Mouse (Mus musculus): ENCODE results near the gene Ifitm5. TPM values are rescaled to one million over a fixed set of nuclear protein-coding genes. Genes with fewer than 3 reads are reported as not detected.

The Ifitm5 gene
- total and polyA plus RNA-seq, 2 experiments, result 0.55 to 1.0 TPM

DNA sequence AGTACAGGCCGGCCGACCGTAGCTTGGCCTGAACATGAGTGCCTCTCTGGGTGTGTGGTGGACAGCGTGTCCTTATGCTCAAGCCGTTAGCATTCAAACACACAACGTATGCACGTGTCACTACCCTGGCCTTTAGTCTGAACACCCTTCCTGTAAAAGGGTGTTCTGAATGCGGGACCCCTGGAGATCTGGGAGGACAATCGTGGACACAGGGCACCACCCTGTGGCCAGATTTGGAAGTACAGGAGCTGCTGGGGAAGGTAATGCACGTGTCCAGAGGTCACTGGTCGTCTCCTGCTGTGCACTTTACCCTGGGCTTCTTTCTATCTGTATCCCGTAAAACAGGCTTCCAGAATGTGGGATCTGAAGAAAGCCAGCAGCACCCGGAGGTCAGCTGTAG, 46.9 kb downstream of the Ifitm5 start:
- peak; percentile 88 for DNase-seq (ENCODE audit: extremely low read depth, low read depth, low spot score)
- peaks cover 2% of the 10 kb centered on the region; the same call in 1 of the 2 replicates for H3K36me3 ChIP-seq (ENCODE audit: control insufficient read depth, insufficient read depth, low read length)
- peaks cover 10% of the 10 kb centered on the region for H3K4me1 ChIP-seq (ENCODE audit: control insufficient read depth, insufficient read depth, low read length)
- peak overlapping the region; percentile 57; the same call in 1 of the 2 replicates for H3K27ac ChIP-seq (replicated peaks; ENCODE audit: insufficient read depth, low read depth, low read length)
- no peak for TF ChIP-seq POLR2A (IDR thresholded peaks at IDR 0.05; ENCODE audit: extremely low read depth, insufficient read depth, low read length)
- peak; percentile 81 for TF ChIP-seq CTCF (IDR thresholded peaks at IDR 0.05; ENCODE audit: low read depth, low read length)
- H3K27me3 ChIP-seq (ENCODE audit: control insufficient read depth, insufficient read depth, low read length), result no peaks in the 10 kb centered on the region
- peaks cover 5% of the 10 kb centered on the region; the same call in 1 of the 2 replicates for H3K79me2 ChIP-seq (ENCODE audit: control insufficient read depth, insufficient read depth, low read length)
- no peak overlapping the region for H3K9ac ChIP-seq (ENCODE audit: low read depth, low read length)
- H3K4me3 ChIP-seq (ENCODE audit: insufficient read depth, low read depth, low read length), result no peak overlapping the region
- WGBS, result 21% methylated on average over 13 of the region's 13 CpGs

DNA sequence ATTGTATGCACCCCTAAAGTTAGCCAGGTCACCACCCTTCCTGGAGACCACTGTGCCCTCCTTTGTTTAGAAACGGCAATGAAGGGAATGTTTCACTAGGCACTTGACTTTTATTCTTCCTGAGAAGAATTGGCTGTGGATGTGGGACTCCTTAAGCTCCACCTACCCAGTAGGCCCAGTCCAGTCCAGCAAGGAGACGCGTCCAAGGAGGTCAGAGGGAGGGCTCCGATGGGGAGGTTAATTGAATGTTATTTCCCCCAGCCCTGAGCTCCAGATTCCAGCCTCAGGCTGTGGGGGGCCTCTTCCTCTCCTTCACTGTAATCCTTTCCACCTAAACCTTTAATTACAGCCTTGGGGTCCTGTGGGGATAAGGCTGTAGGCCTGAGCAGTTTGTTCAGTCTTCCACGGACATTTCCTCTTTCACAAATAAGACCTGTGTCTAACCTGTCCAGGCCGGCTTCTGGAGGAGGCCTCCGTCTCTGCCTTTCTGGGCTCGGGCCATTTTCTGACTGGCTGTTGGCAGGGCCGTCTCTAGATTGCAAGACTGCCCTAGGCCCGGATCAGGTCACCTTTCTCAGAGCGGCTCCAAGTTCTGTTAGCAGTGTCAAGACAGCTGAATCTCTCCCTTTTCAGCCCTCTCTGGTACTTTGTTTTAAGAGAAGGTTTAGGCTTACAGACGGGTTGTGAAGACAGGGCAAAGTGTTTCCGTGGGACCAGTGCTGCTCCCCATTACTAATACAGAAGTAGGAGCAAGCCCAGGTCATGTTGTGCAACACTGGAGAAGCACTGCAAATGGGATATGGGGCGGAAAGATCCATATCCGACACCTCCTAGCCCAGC, 47.8 kb downstream of the Ifitm5 start:
- peaks cover 10% of the 10 kb centered on the region for H3K4me1 ChIP-seq (ENCODE audit: control insufficient read depth, insufficient read depth, low read length)
- H3K4me3 ChIP-seq (ENCODE audit: insufficient read depth, low read depth, low read length), result no peak overlapping the region
- peaks cover 3% of the 10 kb centered on the region; the same call in 1 of the 2 replicates for H3K36me3 ChIP-seq (ENCODE audit: control insufficient read depth, insufficient read depth, low read length)
- TF ChIP-seq CTCF (IDR thresholded peaks at IDR 0.05; ENCODE audit: low read depth, low read length), result no peak
- TF ChIP-seq POLR2A (IDR thresholded peaks at IDR 0.05; ENCODE audit: extremely low read depth, insufficient read depth, low read length), result no peak
- peak; percentile 77 for DNase-seq (ENCODE audit: extremely low read depth, low read depth, low spot score)
- H3K79me2 ChIP-seq (ENCODE audit: control insufficient read depth, insufficient read depth, low read length), result peaks cover 5% of the 10 kb centered on the region; the same call in 1 of the 2 replicates
- 41% methylated on average over 15 of the region's 15 CpGs for WGBS
- H3K27ac ChIP-seq (replicated peaks; ENCODE audit: insufficient read depth, low read depth, low read length), result peak overlapping the region; percentile 57
- H3K27me3 ChIP-seq (ENCODE audit: control insufficient read depth, insufficient read depth, low read length), result no peaks in the 10 kb centered on the region
- peak overlapping the region; percentile 20; the same call in 1 of the 2 replicates for H3K9ac ChIP-seq (ENCODE audit: low read depth, low read length)

DNA sequence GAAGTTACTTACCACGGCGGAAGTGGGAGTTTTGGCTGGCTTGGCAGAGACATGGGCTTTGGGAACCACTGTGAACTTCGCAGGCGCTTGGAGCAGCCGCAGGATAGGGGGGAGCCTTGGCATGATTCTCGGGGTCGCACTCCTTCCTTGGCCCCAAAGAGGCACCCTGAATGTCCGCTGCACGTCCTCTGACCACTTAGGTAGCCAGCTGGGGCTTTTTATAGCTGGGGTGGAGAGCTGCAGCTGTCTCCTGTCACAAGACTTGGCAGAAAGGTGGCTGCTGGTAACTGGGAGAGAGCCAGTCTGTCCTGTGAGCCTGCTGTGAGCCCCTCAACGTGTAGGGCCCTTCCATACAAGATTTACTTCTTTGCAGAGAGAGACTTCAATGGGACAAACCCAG, 49.9 kb downstream of the Ifitm5 start, which contains the start of gene Cox8b:
Gene Cox8b (minus strand): TSS at position 227 of the 400 bp plus-strand sequence.
- Histone ChIP-seq H3K27ac (replicated peaks; ENCODE audit: insufficient read depth, low read depth, low read length) (no peak within 1 kb of the TSS), H3K4me3 (ENCODE audit: insufficient read depth, low read depth, low read length) (no peak within 1 kb of the TSS), H3K9ac (ENCODE audit: low read depth, low read length) (no peak within 1 kb of the TSS), H3K36me3 (ENCODE audit: control insufficient read depth, insufficient read depth, low read length) (peaks cover 9% of the 10 kb centered on the region; the same call in 1 of the 2 replicates), H3K79me2 (ENCODE audit: control insufficient read depth, insufficient read depth, low read length) (no peaks in the 10 kb centered on the region), H3K4me1 (ENCODE audit: control insufficient read depth, insufficient read depth, low read length) (peaks cover 10% of the 10 kb centered on the region), H3K27me3 (ENCODE audit: control insufficient read depth, insufficient read depth, low read length) (no peaks in the 10 kb centered on the region)
- no peak for DNase-seq (ENCODE audit: extremely low read depth, low read depth, low spot score)
- WGBS, result 76% methylated on average over 10 of the region's 10 CpGs
- no peak for TF ChIP-seq POLR2A (IDR thresholded peaks at IDR 0.05; ENCODE audit: extremely low read depth, insufficient read depth, low read length)
- TF ChIP-seq CTCF (IDR thresholded peaks at IDR 0.05; ENCODE audit: low read depth, low read length), result no peak

DNA sequence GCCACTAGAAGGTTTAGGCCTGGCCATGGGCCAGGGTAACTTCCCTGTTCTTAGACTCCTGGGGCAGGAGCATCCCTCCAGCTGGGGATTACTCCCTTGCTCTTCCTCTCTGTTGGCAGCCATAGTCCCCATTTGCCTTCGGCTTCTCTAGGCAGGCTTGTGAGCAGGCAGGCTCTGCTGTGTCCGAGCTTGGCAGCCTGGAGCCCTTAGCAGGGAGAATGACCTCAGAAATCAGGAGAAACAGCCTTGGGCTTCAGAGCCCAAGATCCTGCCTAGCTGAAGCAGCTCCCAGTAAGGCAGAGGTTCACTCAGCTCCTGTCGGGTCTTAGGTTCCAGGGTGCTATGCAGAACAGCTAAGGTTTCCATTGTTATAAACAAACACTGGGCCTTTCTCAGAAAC, 51.0 kb downstream of the Ifitm5 start:
- DNase-seq (ENCODE audit: extremely low read depth, low read depth, low spot score), result no peak
- Histone ChIP-seq H3K27ac (replicated peaks; ENCODE audit: insufficient read depth, low read depth, low read length) (no peak overlapping the region), H3K27me3 (ENCODE audit: control insufficient read depth, insufficient read depth, low read length) (no peaks in the 10 kb centered on the region), H3K79me2 (ENCODE audit: control insufficient read depth, insufficient read depth, low read length) (no peaks in the 10 kb centered on the region), H3K36me3 (ENCODE audit: control insufficient read depth, insufficient read depth, low read length) (peaks cover 13% of the 10 kb centered on the region), H3K9ac (ENCODE audit: low read depth, low read length) (no peak overlapping the region), H3K4me3 (ENCODE audit: insufficient read depth, low read depth, low read length) (no peak overlapping the region), H3K4me1 (ENCODE audit: control insufficient read depth, insufficient read depth, low read length) (peaks cover 10% of the 10 kb centered on the region)
- TF ChIP-seq POLR2A (IDR thresholded peaks at IDR 0.05; ENCODE audit: extremely low read depth, insufficient read depth, low read length), result no peak
- no peak for TF ChIP-seq CTCF (IDR thresholded peaks at IDR 0.05; ENCODE audit: low read depth, low read length)
- 53% methylated on average over 3 of the region's 3 CpGs for WGBS

Other genes starting within 250 kb of the Ifitm5 start
- 3,097 and 4,003 TPM in 2 replicates for gene Cyp2e1, start 186.6 kb downstream of the Ifitm5 start, total RNA-seq (2014; rRNA removed)
- 2,786 and 2,859 TPM in 2 replicates for gene Cyp2e1, start 186.6 kb downstream of the Ifitm5 start, polyA plus RNA-seq (2012; rRNA removed)
- not detected in 2 replicates for gene Syce1, start 162.4 kb downstream of the Ifitm5 start, total RNA-seq (2014; rRNA removed)
- 0.07 TPM in 1 of 2 replicates, not detected in the other for gene Syce1, start 162.4 kb downstream of the Ifitm5 start, polyA plus RNA-seq (2012; rRNA removed)
- gene Zfp941, start 128.1 kb downstream of the Ifitm5 start, total RNA-seq (2014; rRNA removed), result 1.0 TPM in 2 replicates
- gene Zfp941, start 128.1 kb downstream of the Ifitm5 start, polyA plus RNA-seq (2012; rRNA removed), result 0.34 and 0.77 TPM in 2 replicates
- gene Urah, start 115.3 kb downstream of the Ifitm5 start, total RNA-seq (2014; rRNA removed), result 511 and 549 TPM in 2 replicates
- 1,037 and 1,096 TPM in 2 replicates for gene Urah, start 115.3 kb downstream of the Ifitm5 start, polyA plus RNA-seq (2012; rRNA removed)
- gene Scgb1c1, start 104.7 kb downstream of the Ifitm5 start, total RNA-seq (2014; rRNA removed), result 0.46 TPM in 1 of 2 replicates, not detected in the other
- gene Scgb1c1, start 104.7 kb downstream of the Ifitm5 start, polyA plus RNA-seq (2012; rRNA removed), result 1.0 TPM in 1 of 2 replicates, not detected in the other
- not detected in 2 replicates for gene Odf3, start 102.5 kb downstream of the Ifitm5 start, total RNA-seq (2014; rRNA removed)
- not detected in 2 replicates for gene Odf3, start 102.5 kb downstream of the Ifitm5 start, polyA plus RNA-seq (2012; rRNA removed)
- gene Gm45785, start 94.0 kb downstream of the Ifitm5 start, total RNA-seq (2014; rRNA removed), result 0.60 and 1.4 TPM in 2 replicates
- not detected in 2 replicates for gene Gm45785, start 94.0 kb downstream of the Ifitm5 start, polyA plus RNA-seq (2012; rRNA removed)
- gene Ric8a, start 93.3 kb downstream of the Ifitm5 start, total RNA-seq (2014; rRNA removed), result 17.5 and 20.3 TPM in 2 replicates
- 24.6 and 34.4 TPM in 2 replicates for gene Ric8a, start 93.3 kb downstream of the Ifitm5 start, polyA plus RNA-seq (2012; rRNA removed)
- gene Bet1l, start 92.7 kb downstream of the Ifitm5 start, total RNA-seq (2014; rRNA removed), result 15.0 and 15.4 TPM in 2 replicates
- 22.1 and 29.2 TPM in 2 replicates for gene Bet1l, start 92.7 kb downstream of the Ifitm5 start, polyA plus RNA-seq (2012; rRNA removed)
- 83.6 and 102 TPM in 2 replicates for gene Psmd13, start 68.3 kb downstream of the Ifitm5 start, total RNA-seq (2014; rRNA removed)
- 51.1 and 58.2 TPM in 2 replicates for gene Psmd13, start 68.3 kb downstream of the Ifitm5 start, polyA plus RNA-seq (2012; rRNA removed)
- 134 and 150 TPM in 2 replicates for gene Sirt3, start 68.0 kb downstream of the Ifitm5 start, total RNA-seq (2014; rRNA removed)
- 155 TPM in 2 replicates for gene Sirt3, start 68.0 kb downstream of the Ifitm5 start, polyA plus RNA-seq (2012; rRNA removed)
- 0.55 and 0.81 TPM in 2 replicates for gene Cox8b, start 49.8 kb downstream of the Ifitm5 start, total RNA-seq (2014; rRNA removed)
- not detected in 2 replicates for gene Cox8b, start 49.8 kb downstream of the Ifitm5 start, polyA plus RNA-seq (2012; rRNA removed)
- gene Nlrp6, start 29.4 kb downstream of the Ifitm5 start, total RNA-seq (2014; rRNA removed), result 28.9 and 33.4 TPM in 2 replicates
- 72.9 and 119 TPM in 2 replicates for gene Nlrp6, start 29.4 kb downstream of the Ifitm5 start, polyA plus RNA-seq (2012; rRNA removed)
- 16.6 and 19.1 TPM in 2 replicates for gene Pgghg, start 8.9 kb downstream of the Ifitm5 start, total RNA-seq (2014; rRNA removed)
- 41.3 and 43.3 TPM in 2 replicates for gene Pgghg, start 8.9 kb downstream of the Ifitm5 start, polyA plus RNA-seq (2012; rRNA removed)
- gene Gm45717, start 5.6 kb upstream of the Ifitm5 start, total RNA-seq (2014; rRNA removed), result not detected in 2 replicates
- gene Gm45717, start 5.6 kb upstream of the Ifitm5 start, polyA plus RNA-seq (2012; rRNA removed), result not detected in 2 replicates
- 270 and 282 TPM in 2 replicates for gene Ifitm2, start 5.7 kb upstream of the Ifitm5 start, total RNA-seq (2014; rRNA removed)
- gene Ifitm2, start 5.7 kb upstream of the Ifitm5 start, polyA plus RNA-seq (2012; rRNA removed), result 968 and 1,028 TPM in 2 replicates
- 11.2 and 11.3 TPM in 2 replicates for gene Ifitm1, start 16.9 kb upstream of the Ifitm5 start, total RNA-seq (2014; rRNA removed)
- gene Ifitm1, start 16.9 kb upstream of the Ifitm5 start, polyA plus RNA-seq (2012; rRNA removed), result 48.6 and 79.4 TPM in 2 replicates
- gene Ifitm3, start 60.5 kb upstream of the Ifitm5 start, total RNA-seq (2014; rRNA removed), result 296 and 392 TPM in 2 replicates
- gene Ifitm3, start 60.5 kb upstream of the Ifitm5 start, polyA plus RNA-seq (2012; rRNA removed), result 848 and 1,254 TPM in 2 replicates
- 0.81 and 0.83 TPM in 2 replicates for gene Ifitm6, start 67.6 kb upstream of the Ifitm5 start, total RNA-seq (2014; rRNA removed)
- 0.72 and 1.7 TPM in 2 replicates for gene Ifitm6, start 67.6 kb upstream of the Ifitm5 start, polyA plus RNA-seq (2012; rRNA removed)
- not detected in 2 replicates for gene Gm17387, start 78.8 kb upstream of the Ifitm5 start, total RNA-seq (2014; rRNA removed)
- gene Gm17387, start 78.8 kb upstream of the Ifitm5 start, polyA plus RNA-seq (2012; rRNA removed), result not detected in 2 replicates
- 0.09 TPM in 1 of 2 replicates, not detected in the other for gene B4galnt4, start 110.8 kb upstream of the Ifitm5 start, total RNA-seq (2014; rRNA removed)
- gene B4galnt4, start 110.8 kb upstream of the Ifitm5 start, polyA plus RNA-seq (2012; rRNA removed), result 0.04 and 0.10 TPM in 2 replicates
- gene Pkp3, start 127.9 kb upstream of the Ifitm5 start, total RNA-seq (2014; rRNA removed), result 0.60 and 0.83 TPM in 2 replicates
- 1.9 and 2.0 TPM in 2 replicates for gene Pkp3, start 127.9 kb upstream of the Ifitm5 start, polyA plus RNA-seq (2012; rRNA removed)
- 21.8 and 28.5 TPM in 2 replicates for gene Sigirr, start 150.3 kb upstream of the Ifitm5 start, total RNA-seq (2014; rRNA removed)
- gene Sigirr, start 150.3 kb upstream of the Ifitm5 start, polyA plus RNA-seq (2012; rRNA removed), result 42.4 and 42.5 TPM in 2 replicates
- not detected in 2 replicates for gene Ano9, start 167.5 kb upstream of the Ifitm5 start, total RNA-seq (2014; rRNA removed)
- 0.09 and 0.13 TPM in 2 replicates for gene Ano9, start 167.5 kb upstream of the Ifitm5 start, polyA plus RNA-seq (2012; rRNA removed)
- gene Ptdss2, start 172.1 kb upstream of the Ifitm5 start, total RNA-seq (2014; rRNA removed), result 5.2 and 5.4 TPM in 2 replicates
- 10.7 and 13.5 TPM in 2 replicates for gene Ptdss2, start 172.1 kb upstream of the Ifitm5 start, polyA plus RNA-seq (2012; rRNA removed)
- gene Rnh1, start 222.6 kb upstream of the Ifitm5 start, total RNA-seq (2014; rRNA removed), result 106 and 108 TPM in 2 replicates
- gene Rnh1, start 222.6 kb upstream of the Ifitm5 start, polyA plus RNA-seq (2012; rRNA removed), result 134 and 136 TPM in 2 replicates
- gene Hras, start 243.7 kb upstream of the Ifitm5 start, total RNA-seq (2014; rRNA removed), result 37.6 and 53.8 TPM in 2 replicates
- 50.4 and 58.9 TPM in 2 replicates for gene Hras, start 243.7 kb upstream of the Ifitm5 start, polyA plus RNA-seq (2012; rRNA removed)
- 1.8 and 2.1 TPM in 2 replicates for gene Lrrc56, start 243.9 kb upstream of the Ifitm5 start, total RNA-seq (2014; rRNA removed)
- 4.4 and 4.8 TPM in 2 replicates for gene Lrrc56, start 243.9 kb upstream of the Ifitm5 start, polyA plus RNA-seq (2012; rRNA removed)